Mouse (Mus musculus) CH12.LX (cell line): Measurements from ENCODE around the gene Nol9. TPM values are rescaled to one million over a fixed set of nuclear protein-coding genes. Genes with fewer than 3 reads are reported as not detected.

Source experiments
- DNase-seq: peaks from one replicate; pipeline ENCODE4 v3.0.0-alpha.2; 2013; ENCODE audit errors: extremely low read depth
- H3K27ac ChIP-seq: 2 replicates; pipeline ENCODE4 v1.5.1; 2012; ENCODE audit warnings: low read depth, mild to moderate bottlenecking, control low read depth, moderate library complexity; ENCODE audit not compliant: insufficient read depth
- H3K27me3 ChIP-seq: replicated peaks from 2 replicates; pipeline ENCODE3; 2012; ENCODE audit warnings: inconsistent platforms
- H3K36me3 ChIP-seq, 2 experiments: replicated peaks in 1 of 2; 2 replicates each; pipeline versions ENCODE3 to v1.6.1; 2012; ENCODE audit warnings: inconsistent platforms in 1 of 2, low read length in 1 of 2, mild to moderate bottlenecking in 1 of 2, mixed read lengths in 1 of 2, moderate library complexity in 1 of 2; ENCODE audit not compliant: control insufficient read depth in 1 of 2, insufficient read depth in 1 of 2
- H3K4me1 ChIP-seq, 2 experiments: 2 replicates each; pipeline ENCODE4 v1.6.1; 2012; ENCODE audit warnings: inconsistent platforms in 1 of 2, moderate library complexity in 1 of 2; ENCODE audit not compliant: insufficient read depth in 2 of 2, control insufficient read depth in 1 of 2
- H3K4me2 ChIP-seq: 2 replicates; pipeline ENCODE4 v1.6.1; 2012; ENCODE audit warnings: low read depth, mild to moderate bottlenecking, control low read depth; ENCODE audit not compliant: poor library complexity, insufficient read depth, severe bottlenecking
- H3K4me3 ChIP-seq, 3 experiments: fragments of 150-350 bp in 1 of 3; sonication (generic) in 1 of 3; replicated peaks in 1 of 3; 2 replicates each; pipeline versions ENCODE3 to v1.5.1; 2011 to 2012; ENCODE audit warnings: low read depth in 2 of 3, low read length in 2 of 3, mild to moderate bottlenecking in 2 of 3, moderate library complexity in 2 of 3, control low read depth in 1 of 3, improper control_type of control experiment in 1 of 3, inconsistent platforms in 1 of 3, mixed read lengths in 1 of 3; ENCODE audit not compliant: poor library complexity in 1 of 3
- H3K79me2 ChIP-seq: replicated peaks from 2 replicates; pipeline ENCODE4 v1.6.1; 2012; ENCODE audit warnings: mild to moderate bottlenecking, moderate library complexity; ENCODE audit not compliant: control insufficient read depth, poor library complexity, insufficient read depth, severe bottlenecking; ENCODE audit errors: extremely low read depth
- H3K9ac ChIP-seq: 2 replicates; pipeline ENCODE4 v1.6.1; 2012; ENCODE audit warnings: low read depth, mild to moderate bottlenecking, control low read depth, moderate library complexity; ENCODE audit not compliant: insufficient read depth
- H3K9me3 ChIP-seq: replicated peaks from 2 replicates; pipeline ENCODE3; 2012; ENCODE audit warnings: low read length, inconsistent platforms, mixed read lengths
- CHD2 ChIP-seq: IDR thresholded peaks from 2 replicates; pipeline ENCODE4 v1.6.1; 2011; ENCODE audit warnings: low read length, improper control_type of control experiment
- CTCF ChIP-seq, 2 experiments: IDR thresholded peaks in 1 of 2; conservative IDR thresholded peaks in 1 of 2; 2 replicates each; pipeline ENCODE4 v1.5.1; 2011 to 2012; ENCODE audit warnings: low read depth in 2 of 2, low read length in 2 of 2, improper control_type of control experiment in 1 of 2, inconsistent platforms in 1 of 2, mild to moderate bottlenecking in 1 of 2, moderate library complexity in 1 of 2
- E2F4 ChIP-seq: IDR thresholded peaks from 2 replicates; pipeline ENCODE4 v1.6.1; 2011; ENCODE audit warnings: low read depth, low read length, improper control_type of control experiment; ENCODE audit not compliant: insufficient replicate concordance
- ELF1 ChIP-seq: IDR thresholded peaks from 2 replicates; pipeline ENCODE4 v1.6.1; 2014; ENCODE audit warnings: low read depth, mild to moderate bottlenecking, inconsistent platforms, low read length, improper control_type of control experiment
- EP300 ChIP-seq: IDR thresholded peaks from 2 replicates; pipeline ENCODE4 v1.6.1; 2011; ENCODE audit warnings: low read length, improper control_type of control experiment
- ETS1 ChIP-seq: conservative IDR thresholded peaks from 2 replicates; pipeline ENCODE4 v1.6.1; 2012; ENCODE audit warnings: low read depth, mild to moderate bottlenecking, inconsistent platforms, low read length, improper control_type of control experiment, moderate library complexity
- GABPA ChIP-seq: IDR thresholded peaks from 2 replicates; pipeline ENCODE4 v1.6.1; 2012; ENCODE audit warnings: low read depth, low read length, improper control_type of control experiment, inconsistent platforms; ENCODE audit not compliant: insufficient replicate concordance
- HCFC1 ChIP-seq: IDR thresholded peaks from 2 replicates; pipeline ENCODE4 v1.6.1; 2012; ENCODE audit warnings: low read depth, mild to moderate bottlenecking, inconsistent platforms, low read length, improper control_type of control experiment
- IRF4 ChIP-seq: IDR thresholded peaks from 2 replicates; pipeline ENCODE4 v1.6.1; 2014; ENCODE audit warnings: low read depth, mild to moderate bottlenecking, inconsistent platforms, low read length, improper control_type of control experiment
- JUN ChIP-seq: IDR thresholded peaks from 2 replicates; pipeline ENCODE4 v1.6.1; 2011; ENCODE audit warnings: low read depth, mild to moderate bottlenecking, low read length, improper control_type of control experiment, moderate library complexity; ENCODE audit not compliant: insufficient read depth
- JUND ChIP-seq: conservative IDR thresholded peaks from 2 replicates; pipeline ENCODE4 v1.6.1; 2011; ENCODE audit warnings: low read depth, low read length, improper control_type of control experiment
- KAT2A ChIP-seq: IDR thresholded peaks from 2 replicates; pipeline ENCODE4 v1.6.1; 2012; ENCODE audit warnings: low read length, improper control_type of control experiment, inconsistent platforms; ENCODE audit not compliant: insufficient replicate concordance
- MAX ChIP-seq: IDR thresholded peaks from 2 replicates; pipeline ENCODE4 v1.6.1; 2011; ENCODE audit warnings: low read length, improper control_type of control experiment
- MAZ ChIP-seq: IDR thresholded peaks from 2 replicates; pipeline ENCODE4 v1.6.1; 2012; ENCODE audit warnings: low read depth, mild to moderate bottlenecking, inconsistent platforms, low read length, improper control_type of control experiment, moderate library complexity
- MEF2A ChIP-seq: IDR thresholded peaks from 2 replicates; pipeline ENCODE4 v1.6.1; 2014; ENCODE audit warnings: low read depth, mild to moderate bottlenecking, inconsistent platforms, low read length, improper control_type of control experiment, borderline replicate concordance
- MYC ChIP-seq: IDR thresholded peaks from 2 replicates; pipeline ENCODE4 v1.6.1; 2011; ENCODE audit warnings: low read depth, mild to moderate bottlenecking, improper control_type of control experiment, low read length
- NELFE ChIP-seq: IDR thresholded peaks from 2 replicates; pipeline ENCODE4 v1.6.1; 2011; ENCODE audit warnings: low read depth, low read length, improper control_type of control experiment
- NRF1 ChIP-seq: IDR thresholded peaks from 2 replicates; pipeline ENCODE4 v1.6.1; 2014; ENCODE audit warnings: low read depth, mild to moderate bottlenecking, inconsistent platforms, low read length, improper control_type of control experiment, moderate library complexity
- PAX5 ChIP-seq: IDR thresholded peaks from 2 replicates; pipeline ENCODE4 v1.6.1; 2012; ENCODE audit warnings: low read length, inconsistent platforms, mixed read lengths
- POLR2A ChIP-seq: IDR thresholded peaks from 2 replicates; pipeline ENCODE4 v1.6.1; 2011; ENCODE audit warnings: low read depth, mild to moderate bottlenecking, improper control_type of control experiment, low read length
- POLR2AphosphoS2 ChIP-seq: IDR thresholded peaks from 2 replicates; pipeline ENCODE4 v1.6.1; 2011; ENCODE audit warnings: low read depth, low read length, improper control_type of control experiment
- SMC3 ChIP-seq: IDR thresholded peaks from 2 replicates; pipeline ENCODE4 v1.6.1; 2011; ENCODE audit warnings: low read depth, low read length, improper control_type of control experiment
- UBTF ChIP-seq: IDR thresholded peaks from 2 replicates; pipeline ENCODE4 v1.6.1; 2012; ENCODE audit warnings: low read depth, mild to moderate bottlenecking, inconsistent platforms, low read length, improper control_type of control experiment, moderate library complexity
- USF1 ChIP-seq: IDR thresholded peaks from 2 replicates; pipeline ENCODE4 v1.6.1; 2014; ENCODE audit warnings: low read depth, mild to moderate bottlenecking, inconsistent platforms, low read length, improper control_type of control experiment
- USF2 ChIP-seq: conservative IDR thresholded peaks from 2 replicates; pipeline ENCODE4 v1.6.1; 2011; ENCODE audit warnings: low read depth, low read length, improper control_type of control experiment
- ZC3H11A ChIP-seq: IDR thresholded peaks from 2 replicates; pipeline ENCODE4 v1.6.1; 2012; ENCODE audit warnings: low read depth, mild to moderate bottlenecking, inconsistent platforms, low read length, improper control_type of control experiment
- ZNF384 ChIP-seq: IDR thresholded peaks from 2 replicates; pipeline ENCODE4 v1.6.1; 2012; ENCODE audit warnings: low read depth, low read length, improper control_type of control experiment, inconsistent platforms
- dilution Hi-C: fragments of 300-500 bp; cut with MboI; formaldehyde crosslinking; loops from 2 replicates; pipeline ENCODE4 v1.14.3; 2020; ENCODE audit warnings: low sequenced_read_pairs; ENCODE audit not compliant: extremely low pct_unique_long_range_greater_than_20kb, extremely low pct_ligation_motif_present
- in situ Hi-C: fragments of 300-500 bp; cut with MboI; formaldehyde crosslinking; loops from 3 replicates; pipeline ENCODE4 v1.14.3; 2019; ENCODE audit warnings: low sequenced_read_pairs, low pct_ligation_motif_present, low pct_unique_long_range_greater_than_20kb, mixed read lengths
- polyA plus RNA-seq: library from polyadenylated mRNA; unstranded; fragments of >175 nt; gene quantifications from 2 replicates; pipeline ENCODE4 v1.2.1, GENCODE M21; 2012; ENCODE audit warnings: low read depth; ENCODE audit not compliant: insufficient read length
- total RNA-seq, 2 experiments: library from RNA; depleted of rRNA; stranded (reverse); fragments of 300-350 nt in 1 of 2; fragments of >200 nt in 1 of 2; gene quantifications; 2 replicates each; pipeline ENCODE4 v1.2.3; 2012 to 2014

Gene Nol9
- total and polyA plus RNA-seq, 3 experiments: 44.7 to 60.5 (median 44.8) TPM

- in situ Hi-C loops: no loop called here
- Histone ChIP-seq H3K4me1 (peaks cover 4 to 7% of the 10 kb centered on the region in 2 experiments; a peak in 3 of 4 replicates), H3K4me3 (no peak overlapping the region), H3K27me3 (peaks cover 2% of the 10 kb centered on the region), H3K9me3 (peaks cover 5% of the 10 kb centered on the region), H3K4me2 (no peak overlapping the region), H3K27ac (no peak overlapping the region), H3K9ac (no peak overlapping the region), H3K36me3 (peaks cover 0 to 2% of the 10 kb centered on the region in 2 experiments), H3K79me2 (no peaks in the 10 kb centered on the region)
- dilution Hi-C loops: no loop called here
- TF ChIP-seq ZC3H11A: no peak
- TF ChIP-seq USF2: no peak
- TF ChIP-seq GABPA: no peak
- TF ChIP-seq MAX: no peak
- TF ChIP-seq MAZ: no peak
- TF ChIP-seq MYC: no peak
- no peak for TF ChIP-seq IRF4
- no peak for TF ChIP-seq SMC3
- TF ChIP-seq POLR2A: no peak
- no peak for TF ChIP-seq NELFE
- TF ChIP-seq CTCF (conservative IDR thresholded peaks at IDR 0.05 in 1 of 2, IDR thresholded peaks at IDR 0.05 in 1 of 2; ENCODE audit: low read depth in 2 of 2, low read length in 2 of 2): no peak
- no peak for TF ChIP-seq POLR2AphosphoS2
- TF ChIP-seq CHD2: no peak
- TF ChIP-seq ETS1: no peak
- TF ChIP-seq USF1: no peak
- TF ChIP-seq JUN: no peak
- no peak for TF ChIP-seq JUND
- TF ChIP-seq UBTF: no peak
- DNase-seq: no peak
Measured at GRCm38 (mm10) chr4:152070494-152071396, 31.6 kb downstream of the Nol9 start.

DNA sequence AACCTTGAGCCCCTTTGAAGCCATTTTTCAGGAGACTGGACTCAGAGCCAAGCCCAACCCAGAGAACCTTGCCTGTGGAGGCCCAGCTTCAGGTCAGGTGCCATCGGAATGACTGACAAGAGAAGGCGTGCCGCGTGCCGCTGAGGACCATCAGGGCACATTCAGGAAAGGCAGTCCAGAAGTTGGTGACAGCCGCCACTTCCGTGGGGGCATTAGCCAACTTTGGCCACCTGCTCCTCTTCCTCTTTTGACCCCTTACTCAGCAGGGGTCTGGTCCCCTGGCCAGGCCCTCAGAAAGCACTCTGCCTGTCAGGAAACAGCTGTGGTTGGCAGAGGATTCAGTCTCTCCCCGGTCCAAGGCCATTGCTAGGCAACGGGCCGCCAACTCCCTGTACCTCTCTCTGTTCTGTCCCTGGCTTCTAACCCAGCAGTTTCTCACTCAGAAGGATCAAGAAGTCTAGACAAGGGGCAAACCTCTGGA, 33.0 kb downstream of the Nol9 start, which contains the start of gene Plekhg5:
Gene Plekhg5, plus strand, starts transcription at position 378 of the 481 bp plus-strand sequence.
- no peak within 1 kb of the TSS for H3K9ac ChIP-seq
- H3K36me3 ChIP-seq: peaks cover 0 to 2% of the 10 kb centered on the region in 2 experiments
- no peak within 1 kb of the TSS for H3K27ac ChIP-seq
- no peak for DNase-seq
- no peak within 1 kb of the TSS for H3K4me2 ChIP-seq
- no peak within 1 kb of the TSS for H3K4me3 ChIP-seq
- H3K27me3 ChIP-seq: peaks cover 13% of the 10 kb centered on the region
- no peaks in the 10 kb centered on the region for H3K79me2 ChIP-seq
- peaks cover 4 to 7% of the 10 kb centered on the region in 2 experiments; a peak in 3 of 4 replicates for H3K4me1 ChIP-seq
- TF ChIP-seq MAZ (no peak), NRF1 (no peak), ZNF384 (no peak), ELF1 (no peak), POLR2A (no peak), ZC3H11A (no peak), PAX5 (no peak), EP300 (no peak), MEF2A (no peak), KAT2A (no peak), HCFC1 (no peak), E2F4 (no peak)
- in situ Hi-C loops: no loop called here
- dilution Hi-C loops: no loop called here
- H3K9me3 ChIP-seq: peaks cover 5% of the 10 kb centered on the region
